Mouse (Mus musculus): ENCODE results near the gene Cdh23. TPM values are rescaled to one million over a fixed set of nuclear protein-coding genes. Genes with fewer than 3 reads are reported as not detected.

Cdh23 gene
- polyA plus RNA-seq, 1 experiment from 2014 or later, result 4.7 TPM

DNA sequence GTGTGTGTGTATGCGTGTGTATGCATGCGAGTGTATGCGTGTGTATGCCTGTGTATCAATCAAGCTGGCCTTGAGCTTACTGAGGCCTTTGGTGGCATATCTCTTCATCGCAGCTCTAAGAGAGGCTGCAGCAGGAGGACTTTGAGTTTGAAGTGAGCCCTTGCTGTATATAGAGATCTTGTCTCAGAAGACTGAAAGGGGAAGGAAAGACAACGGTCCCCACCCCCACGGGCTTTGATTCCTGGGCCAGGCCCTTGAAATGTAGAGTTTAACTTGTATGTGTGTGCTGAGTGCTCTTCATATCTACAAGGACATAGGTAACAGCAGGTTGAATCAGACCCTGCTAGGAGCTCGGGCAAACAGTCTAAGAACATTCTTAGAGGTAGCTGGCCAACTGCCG, 407.1 kb downstream of the Cdh23 start:
- Histone ChIP-seq H3K27me3 (ENCODE audit: control insufficient read depth, insufficient read depth, low read depth, low read length) (no peaks in the 10 kb centered on the region), H3K4me3 (ENCODE audit: low read depth, low read length) (no peak overlapping the region), H3K9ac (ENCODE audit: low read depth, low read length) (no peak overlapping the region), H3K4me1 (ENCODE audit: control insufficient read depth, insufficient read depth, low read length) (peaks cover 41% of the 10 kb centered on the region), H3K9me3 (replicated peaks; ENCODE audit: control insufficient read depth, low read length, poor library complexity, severe bottlenecking) (no peaks in the 10 kb centered on the region), H3K36me3 (ENCODE audit: control insufficient read depth, insufficient read depth, low read length) (peaks cover 13% of the 10 kb centered on the region), H3K27ac (ENCODE audit: low read length) (no peak overlapping the region), H3K4me2 (ENCODE audit: low read length) (no peak overlapping the region)
- 85% methylated on average over 8 of the region's 8 CpGs for WGBS
- ATAC-seq, result no peak

DNA sequence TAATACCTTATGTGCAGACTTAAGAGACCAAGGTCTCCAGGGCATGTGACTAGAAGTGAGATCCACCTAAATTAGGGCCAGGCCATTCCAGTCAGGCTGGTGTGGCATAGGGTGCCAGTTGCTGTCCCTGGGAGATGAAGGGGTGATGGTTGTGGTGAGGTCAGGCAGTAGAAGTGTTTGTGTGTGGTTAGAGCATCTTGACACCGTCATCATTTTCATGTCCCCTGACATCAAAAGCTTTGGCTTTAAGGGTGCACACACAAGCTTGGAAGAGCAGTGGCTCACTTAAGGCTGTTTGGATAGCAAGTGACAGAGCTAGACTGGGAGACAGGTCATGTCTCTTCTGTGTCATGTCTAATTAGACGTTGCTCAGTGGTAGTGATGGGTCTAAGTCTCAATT, 408.6 kb downstream of the Cdh23 start:
- Histone ChIP-seq H3K4me2 (ENCODE audit: low read length) (no peak overlapping the region), H3K4me3 (ENCODE audit: low read depth, low read length) (no peak overlapping the region), H3K9me3 (replicated peaks; ENCODE audit: control insufficient read depth, low read length, poor library complexity, severe bottlenecking) (no peaks in the 10 kb centered on the region), H3K27ac (ENCODE audit: low read length) (0 out of 2 replicates have a peak overlapping the region, but pooled peaks have one; percentile 85), H3K9ac (ENCODE audit: low read depth, low read length) (no peak overlapping the region), H3K27me3 (ENCODE audit: control insufficient read depth, insufficient read depth, low read depth, low read length) (no peaks in the 10 kb centered on the region), H3K4me1 (ENCODE audit: control insufficient read depth, insufficient read depth, low read length) (peaks cover 52% of the 10 kb centered on the region), H3K36me3 (ENCODE audit: control insufficient read depth, insufficient read depth, low read length) (no peaks in the 10 kb centered on the region; the same call in 1 of the 2 replicates)
- WGBS, result 85% methylated on average over 2 of the region's 2 CpGs
- ATAC-seq, result no peak

DNA sequence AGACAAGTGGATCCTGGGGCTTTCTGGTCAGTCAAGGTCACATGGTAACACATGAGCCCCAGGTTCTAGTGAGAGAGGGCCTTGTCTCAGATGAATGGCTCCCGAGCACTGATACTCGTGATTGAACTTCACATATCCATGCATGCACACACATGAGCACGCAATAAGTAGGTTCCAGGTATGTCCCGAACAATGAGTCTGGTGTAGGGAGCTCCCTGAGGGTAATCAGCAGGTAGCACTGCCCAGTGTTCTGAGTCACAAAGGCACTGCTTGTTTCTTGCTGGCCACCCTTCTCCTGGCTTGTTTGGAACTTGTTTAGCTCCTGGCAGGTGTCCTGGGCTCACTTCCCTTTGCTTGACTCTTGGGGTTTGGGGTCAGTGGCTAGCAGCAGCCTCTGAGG, 409.1 kb downstream of the Cdh23 start:
- Histone ChIP-seq H3K9me3 (replicated peaks; ENCODE audit: control insufficient read depth, low read length, poor library complexity, severe bottlenecking) (no peaks in the 10 kb centered on the region), H3K27me3 (ENCODE audit: control insufficient read depth, insufficient read depth, low read depth, low read length) (no peaks in the 10 kb centered on the region), H3K27ac (ENCODE audit: low read length) (peak overlapping the region; percentile 85; the same call in 1 of the 2 replicates), H3K36me3 (ENCODE audit: control insufficient read depth, insufficient read depth, low read length) (no peaks in the 10 kb centered on the region; the same call in 1 of the 2 replicates), H3K9ac (ENCODE audit: low read depth, low read length) (no peak overlapping the region), H3K4me1 (ENCODE audit: control insufficient read depth, insufficient read depth, low read length) (peaks cover 58% of the 10 kb centered on the region), H3K4me2 (ENCODE audit: low read length) (no peak overlapping the region), H3K4me3 (ENCODE audit: low read depth, low read length) (no peak overlapping the region)
- WGBS, result 87% methylated on average over 4 of the region's 4 CpGs
- no peak for ATAC-seq

DNA sequence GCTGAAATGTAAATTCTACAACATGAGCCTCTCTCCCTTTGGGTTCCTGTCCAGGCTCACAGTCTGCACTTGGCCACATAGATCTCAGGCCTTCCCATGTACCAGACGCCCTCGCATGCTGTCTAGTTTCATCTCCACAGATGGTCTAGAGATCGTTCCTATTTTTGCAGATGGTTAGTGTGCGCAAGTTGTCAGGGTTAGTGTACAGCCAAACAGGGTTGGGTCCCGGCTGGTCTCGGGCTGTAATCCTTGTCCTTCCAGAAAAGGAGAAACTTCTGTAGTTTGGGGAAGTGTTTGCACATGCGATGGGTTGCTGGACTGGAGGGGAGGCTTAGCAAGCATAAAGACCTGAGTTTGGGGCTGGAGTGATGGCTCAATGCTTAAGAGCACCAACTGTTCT, 409.7 kb downstream of the Cdh23 start:
- Histone ChIP-seq H3K27ac (ENCODE audit: low read length) (peak overlapping the region; percentile 85), H3K4me1 (ENCODE audit: control insufficient read depth, insufficient read depth, low read length) (peaks cover 64% of the 10 kb centered on the region), H3K9me3 (replicated peaks; ENCODE audit: control insufficient read depth, low read length, poor library complexity, severe bottlenecking) (no peaks in the 10 kb centered on the region), H3K4me3 (ENCODE audit: low read depth, low read length) (peak overlapping the region; percentile 5; the same call in 1 of the 2 replicates), H3K27me3 (ENCODE audit: control insufficient read depth, insufficient read depth, low read depth, low read length) (no peaks in the 10 kb centered on the region), H3K36me3 (ENCODE audit: control insufficient read depth, insufficient read depth, low read length) (no peaks in the 10 kb centered on the region; the same call in 1 of the 2 replicates), H3K9ac (ENCODE audit: low read depth, low read length) (no peak overlapping the region), H3K4me2 (ENCODE audit: low read length) (peak overlapping the region; percentile 60)
- WGBS, result 90% methylated on average over 7 of the region's 7 CpGs
- no peak for ATAC-seq

DNA sequence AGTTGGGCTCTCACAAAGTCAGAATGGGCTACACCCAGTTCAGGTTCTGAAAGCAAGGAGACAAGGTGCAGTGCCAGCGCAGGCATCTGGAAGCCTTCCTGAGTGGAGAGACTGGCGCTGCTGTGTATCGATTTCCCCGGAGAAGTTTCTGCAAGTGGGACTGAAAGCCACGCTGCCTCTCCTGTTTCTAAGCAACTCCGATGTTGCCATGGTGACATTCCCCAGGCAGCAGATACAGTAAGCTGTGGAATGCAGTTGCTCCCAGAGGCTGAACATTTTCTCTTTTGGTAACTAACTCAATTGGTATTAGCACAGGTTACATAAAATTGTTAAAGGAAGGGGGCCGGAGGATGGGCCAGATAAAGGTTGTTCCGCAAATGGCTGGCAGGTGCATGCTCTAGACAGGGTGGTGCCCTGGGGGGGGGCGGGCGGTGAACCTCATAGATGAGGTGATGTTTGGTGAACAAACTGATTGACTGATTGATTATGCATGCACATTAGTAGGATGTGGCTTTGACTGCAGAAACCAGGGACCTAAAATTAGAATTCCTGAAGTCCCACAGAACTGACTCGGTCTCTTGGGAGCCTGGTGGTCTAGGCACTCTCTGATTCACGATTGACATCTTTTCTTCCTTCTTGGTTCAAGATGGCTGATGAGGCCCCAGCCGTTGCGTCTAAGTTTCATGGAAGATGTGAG, 410.5 kb downstream of the Cdh23 start:
- H3K4me1 ChIP-seq (ENCODE audit: control insufficient read depth, insufficient read depth, low read length), result peaks cover 71% of the 10 kb centered on the region
- H3K36me3 ChIP-seq (ENCODE audit: control insufficient read depth, insufficient read depth, low read length), result no peaks in the 10 kb centered on the region
- peak overlapping the region; percentile 21 for H3K4me3 ChIP-seq (ENCODE audit: low read depth, low read length)
- ATAC-seq, result peak; percentile 87
- no peaks in the 10 kb centered on the region for H3K27me3 ChIP-seq (ENCODE audit: control insufficient read depth, insufficient read depth, low read depth, low read length)
- peak overlapping the region; percentile 60 for H3K4me2 ChIP-seq (ENCODE audit: low read length)
- peak overlapping the region; percentile 49; the same call in 1 of the 2 replicates for H3K9ac ChIP-seq (ENCODE audit: low read depth, low read length)
- WGBS, result 12% methylated on average over 14 of the region's 14 CpGs
- H3K9me3 ChIP-seq (replicated peaks; ENCODE audit: control insufficient read depth, low read length, poor library complexity, severe bottlenecking), result no peaks in the 10 kb centered on the region
- H3K27ac ChIP-seq (ENCODE audit: low read length), result peak overlapping the region; percentile 85

DNA sequence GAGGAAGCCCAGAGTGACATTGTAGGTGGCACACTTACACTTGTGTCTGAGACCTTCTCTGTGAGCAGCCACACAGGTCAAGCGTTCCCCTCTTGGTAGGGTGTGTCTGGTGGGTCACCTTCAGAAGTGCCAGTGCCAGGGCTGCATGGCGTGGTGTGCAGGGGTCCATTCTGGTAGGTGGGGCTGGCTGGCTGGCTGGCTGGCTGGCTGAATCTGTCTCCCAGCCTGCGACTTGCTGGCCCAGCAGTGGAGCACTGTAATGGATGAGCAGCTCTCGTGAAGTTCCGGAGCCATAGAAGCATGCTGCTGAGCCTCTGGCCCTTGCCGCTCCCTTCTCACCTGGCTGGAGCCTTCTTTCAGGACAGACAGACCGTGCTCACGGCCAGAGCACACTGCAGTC, 411.1 kb downstream of the Cdh23 start:
- peak; percentile 36 for ATAC-seq
- Histone ChIP-seq H3K27ac (ENCODE audit: low read length) (peak overlapping the region; percentile 85), H3K4me3 (ENCODE audit: low read depth, low read length) (peak overlapping the region; percentile 21), H3K36me3 (ENCODE audit: control insufficient read depth, insufficient read depth, low read length) (no peaks in the 10 kb centered on the region), H3K9ac (ENCODE audit: low read depth, low read length) (peak overlapping the region; percentile 49), H3K27me3 (ENCODE audit: control insufficient read depth, insufficient read depth, low read depth, low read length) (no peaks in the 10 kb centered on the region), H3K9me3 (replicated peaks; ENCODE audit: control insufficient read depth, low read length, poor library complexity, severe bottlenecking) (no peaks in the 10 kb centered on the region), H3K4me2 (ENCODE audit: low read length) (peak overlapping the region; percentile 60), H3K4me1 (ENCODE audit: control insufficient read depth, insufficient read depth, low read length) (peaks cover 77% of the 10 kb centered on the region)
- WGBS, result 39% methylated on average over 8 of the region's 8 CpGs

DNA sequence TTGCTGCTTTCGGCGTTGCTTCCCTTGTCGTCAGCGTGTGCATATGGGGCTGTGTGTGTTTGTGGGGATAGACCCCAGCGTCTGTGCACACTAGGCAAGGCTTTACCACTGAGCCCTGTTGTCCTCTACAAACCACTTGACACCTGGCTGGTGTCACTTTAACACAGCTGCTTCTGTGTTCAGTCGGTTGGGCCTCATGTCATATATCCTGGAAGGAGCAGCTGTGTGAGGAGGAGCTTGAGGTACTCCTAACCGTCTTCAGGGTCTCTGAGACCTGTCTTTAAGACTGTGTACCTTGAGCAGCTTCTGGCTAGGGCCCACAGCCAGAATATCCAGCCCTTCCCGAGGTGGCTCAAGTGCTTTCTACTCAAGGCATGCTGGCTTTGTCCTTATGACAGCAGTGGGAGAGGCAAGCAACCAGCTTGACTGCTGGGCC, 411.6 kb downstream of the Cdh23 start:
- Histone ChIP-seq H3K4me1 (ENCODE audit: control insufficient read depth, insufficient read depth, low read length) (peaks cover 82% of the 10 kb centered on the region), H3K27ac (ENCODE audit: low read length) (peak overlapping the region; percentile 85), H3K9me3 (replicated peaks; ENCODE audit: control insufficient read depth, low read length, poor library complexity, severe bottlenecking) (no peaks in the 10 kb centered on the region), H3K9ac (ENCODE audit: low read depth, low read length) (peak overlapping the region; percentile 49), H3K4me3 (ENCODE audit: low read depth, low read length) (0 out of 2 replicates have a peak overlapping the region, but pooled peaks have one; percentile 3), H3K36me3 (ENCODE audit: control insufficient read depth, insufficient read depth, low read length) (no peaks in the 10 kb centered on the region), H3K27me3 (ENCODE audit: control insufficient read depth, insufficient read depth, low read depth, low read length) (no peaks in the 10 kb centered on the region), H3K4me2 (ENCODE audit: low read length) (peak overlapping the region; percentile 60)
- WGBS, result 32% methylated on average over 8 of the region's 8 CpGs
- peak; percentile 9; the same call in 1 of the 2 replicates for ATAC-seq

DNA sequence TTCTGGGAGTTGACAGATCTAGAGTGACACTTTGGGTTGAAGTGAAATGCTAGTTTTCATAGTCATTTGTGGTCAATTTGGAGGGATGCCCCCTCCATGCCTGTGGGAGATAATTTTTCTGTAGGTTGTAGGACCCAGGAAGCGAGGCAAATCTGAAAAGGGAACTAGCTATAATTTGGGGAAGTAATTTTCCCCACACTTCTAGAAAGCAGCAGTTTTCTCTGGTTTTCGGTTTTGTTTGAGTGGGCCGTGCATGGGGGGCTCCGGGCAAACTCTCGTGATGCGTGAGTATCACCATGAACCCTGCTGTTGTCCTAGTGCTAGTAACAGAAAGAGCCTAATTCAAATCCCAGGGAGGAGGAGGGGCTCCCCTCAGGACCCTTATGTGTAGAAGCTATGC, 412.0 kb downstream of the Cdh23 start:
- WGBS, result 56% methylated on average over 6 of the region's 6 CpGs
- Histone ChIP-seq H3K4me2 (ENCODE audit: low read length) (peak overlapping the region; percentile 60), H3K27me3 (ENCODE audit: control insufficient read depth, insufficient read depth, low read depth, low read length) (no peaks in the 10 kb centered on the region), H3K27ac (ENCODE audit: low read length) (peak overlapping the region; percentile 85), H3K36me3 (ENCODE audit: control insufficient read depth, insufficient read depth, low read length) (no peaks in the 10 kb centered on the region), H3K9ac (ENCODE audit: low read depth, low read length) (peak overlapping the region; percentile 49), H3K4me1 (ENCODE audit: control insufficient read depth, insufficient read depth, low read length) (peaks cover 82% of the 10 kb centered on the region), H3K9me3 (replicated peaks; ENCODE audit: control insufficient read depth, low read length, poor library complexity, severe bottlenecking) (no peaks in the 10 kb centered on the region), H3K4me3 (ENCODE audit: low read depth, low read length) (no peak overlapping the region)
- ATAC-seq, result no peak
